Mouse (Mus musculus) ES-E14 (cell line): ENCODE results near the gene Pde4d. TPM values are rescaled to one million over a fixed set of nuclear protein-coding genes. Genes with fewer than 3 reads are reported as not detected.

Experiments
- DNase-seq: peaks from one replicate; pipeline ENCODE4 v3.0.0-alpha.2; 2013; ENCODE audit warnings: low read depth, low spot score
- H3K27ac ChIP-seq: 2 replicates; pipeline ENCODE4 v1.5.1; 2012; ENCODE audit warnings: low read depth, mild to moderate bottlenecking, low read length, moderate library complexity, mixed read lengths; ENCODE audit not compliant: poor library complexity, insufficient read depth, severe bottlenecking
- H3K36me3 ChIP-seq: 2 replicates; pipeline ENCODE4 v1.6.1; 2012; ENCODE audit warnings: mild to moderate bottlenecking, low read length, moderate library complexity, mixed read lengths; ENCODE audit not compliant: control insufficient read depth, poor library complexity, insufficient read depth, severe bottlenecking
- H3K4me1 ChIP-seq, 2 experiments: fragments of 150-350 bp in 1 of 2; sonication (generic) in 1 of 2; 2 replicates each; pipeline ENCODE4 v1.6.1; 2012; ENCODE audit warnings: low read length in 2 of 2, mild to moderate bottlenecking in 1 of 2, mixed read lengths in 1 of 2; ENCODE audit not compliant: control insufficient read depth in 2 of 2, insufficient read depth in 2 of 2, poor library complexity in 1 of 2
- H3K4me3 ChIP-seq, 2 experiments: fragments of 150-350 bp in 1 of 2; sonication (generic) in 1 of 2; 2 replicates each; pipeline ENCODE4 v1.5.1; 2012; ENCODE audit warnings: low read length in 2 of 2, low read depth in 1 of 2, mild to moderate bottlenecking in 1 of 2, mixed read lengths in 1 of 2; ENCODE audit not compliant: insufficient read depth in 1 of 2, poor library complexity in 1 of 2, severe bottlenecking in 1 of 2
- H3K9ac ChIP-seq: 2 replicates; pipeline ENCODE4 v1.6.1; 2012; ENCODE audit warnings: low read depth, mild to moderate bottlenecking, low read length, mixed read lengths; ENCODE audit not compliant: poor library complexity, insufficient read depth, severe bottlenecking
- H3K9me3 ChIP-seq: fragments of 150-350 bp; sonication (generic); 2 replicates; pipeline ENCODE4 v1.6.1; 2012; ENCODE audit warnings: low read depth, mild to moderate bottlenecking, low read length; ENCODE audit not compliant: control insufficient read depth, insufficient read depth
- CHD2 ChIP-seq: IDR thresholded peaks from 2 replicates; pipeline ENCODE4 v1.6.1; 2014; ENCODE audit warnings: mild to moderate bottlenecking, low read depth, low read length, inconsistent platforms
- HCFC1 ChIP-seq: IDR thresholded peaks from 2 replicates; pipeline ENCODE4 v1.6.1; 2012; ENCODE audit warnings: low read length, inconsistent platforms, borderline replicate concordance; ENCODE audit not compliant: insufficient read depth
- MAFK ChIP-seq: IDR thresholded peaks from 2 replicates; pipeline ENCODE4 v1.6.1; 2014; ENCODE audit warnings: mild to moderate bottlenecking, low read depth, low read length, inconsistent platforms; ENCODE audit not compliant: insufficient read depth
- ZC3H11A ChIP-seq: IDR thresholded peaks from 2 replicates; pipeline ENCODE4 v1.6.1; 2012; ENCODE audit warnings: low read depth, mild to moderate bottlenecking, inconsistent platforms, low read length, borderline replicate concordance
- ZNF384 ChIP-seq: IDR thresholded peaks from 2 replicates; pipeline ENCODE4 v1.6.1; 2012; ENCODE audit warnings: low read depth, low read length, inconsistent platforms
- in situ Hi-C, 2 experiments: fragments of 600-800 bp; cut with MboI; formaldehyde crosslinking; loops; one replicate each; pipeline ENCODE4 v1.15.1; 2025; ENCODE audit warnings: low sequenced_read_pairs in 2 of 2, inconsistent platforms in 1 of 2; ENCODE audit not compliant: unreplicated experiment in 2 of 2
- total RNA-seq: library from RNA; depleted of rRNA; stranded (reverse); fragments of 300-350 nt; gene quantifications from 2 replicates; pipeline ENCODE4 v1.2.3, GENCODE M21; 2012

Gene Pde4d
- total RNA-seq, 1 experiment = 10.4 TPM

DNA sequence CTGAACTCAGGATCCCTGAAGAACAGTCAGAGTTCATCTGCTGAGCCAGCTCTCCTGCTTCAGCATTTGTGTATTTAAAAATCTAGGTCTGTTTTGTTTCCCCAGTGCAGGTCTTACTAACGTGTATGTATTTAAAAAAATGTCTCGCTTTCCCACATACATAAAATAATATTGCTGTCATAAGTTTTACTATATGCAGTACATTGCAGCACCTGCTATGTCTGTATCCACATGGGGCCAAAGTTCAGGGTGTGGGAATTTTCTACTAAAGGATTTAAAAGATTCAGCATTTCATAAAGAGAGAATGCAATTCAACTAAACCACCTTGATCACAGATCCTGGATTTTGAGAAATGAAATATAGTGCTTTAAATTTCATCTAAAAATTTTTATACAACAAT is 646.9 kb downstream of the Pde4d start:
- no peak for DNase-seq
- TF ChIP-seq CHD2 (no peak), MAFK (no peak), HCFC1 (no peak), ZC3H11A (no peak), ZNF384 (no peak)
- Histone ChIP-seq H3K9me3 (no peaks in the 10 kb centered on the region), H3K4me1 (no peaks in the 10 kb centered on the region), H3K4me3 (no peak overlapping the region), H3K9ac (no peak overlapping the region), H3K27ac (no peak overlapping the region), H3K36me3 (no peaks in the 10 kb centered on the region)
- in situ Hi-C loops = no loop called here

DNA sequence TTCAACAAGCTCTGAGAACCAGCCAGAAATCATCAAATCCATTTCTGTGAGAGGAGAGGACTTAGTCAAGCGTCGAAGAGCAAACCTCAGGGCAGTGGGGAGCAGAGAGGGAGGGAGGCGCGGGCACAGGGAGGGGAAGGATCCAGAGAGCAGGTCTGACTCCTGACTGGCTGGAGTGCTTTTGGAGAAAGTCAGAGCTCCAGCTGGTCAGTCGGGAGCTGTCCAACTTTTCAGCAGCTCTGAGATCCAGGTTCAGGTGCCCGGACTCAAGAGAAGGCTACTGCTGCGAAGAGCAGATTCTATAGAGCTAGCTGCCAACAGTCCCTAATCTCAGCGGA is 666.2 kb downstream of the Pde4d start:
- Histone ChIP-seq H3K27ac (no peak overlapping the region), H3K9ac (no peak overlapping the region), H3K4me3 (peak overlapping the region; percentile 47 to 62), H3K9me3 (no peaks in the 10 kb centered on the region), H3K4me1 (0 out of 4 replicates have a peak, but pooled peaks cover 0 to 2% of the 10 kb centered on the region in 2 experiments), H3K36me3 (no peaks in the 10 kb centered on the region)
- DNase-seq = peak; percentile 51
- no peak for TF ChIP-seq ZC3H11A
- TF ChIP-seq MAFK = no peak
- TF ChIP-seq CHD2 = no peak
- TF ChIP-seq HCFC1 = no peak
- no peak for TF ChIP-seq ZNF384
- in situ Hi-C loops = no loop called here

DNA sequence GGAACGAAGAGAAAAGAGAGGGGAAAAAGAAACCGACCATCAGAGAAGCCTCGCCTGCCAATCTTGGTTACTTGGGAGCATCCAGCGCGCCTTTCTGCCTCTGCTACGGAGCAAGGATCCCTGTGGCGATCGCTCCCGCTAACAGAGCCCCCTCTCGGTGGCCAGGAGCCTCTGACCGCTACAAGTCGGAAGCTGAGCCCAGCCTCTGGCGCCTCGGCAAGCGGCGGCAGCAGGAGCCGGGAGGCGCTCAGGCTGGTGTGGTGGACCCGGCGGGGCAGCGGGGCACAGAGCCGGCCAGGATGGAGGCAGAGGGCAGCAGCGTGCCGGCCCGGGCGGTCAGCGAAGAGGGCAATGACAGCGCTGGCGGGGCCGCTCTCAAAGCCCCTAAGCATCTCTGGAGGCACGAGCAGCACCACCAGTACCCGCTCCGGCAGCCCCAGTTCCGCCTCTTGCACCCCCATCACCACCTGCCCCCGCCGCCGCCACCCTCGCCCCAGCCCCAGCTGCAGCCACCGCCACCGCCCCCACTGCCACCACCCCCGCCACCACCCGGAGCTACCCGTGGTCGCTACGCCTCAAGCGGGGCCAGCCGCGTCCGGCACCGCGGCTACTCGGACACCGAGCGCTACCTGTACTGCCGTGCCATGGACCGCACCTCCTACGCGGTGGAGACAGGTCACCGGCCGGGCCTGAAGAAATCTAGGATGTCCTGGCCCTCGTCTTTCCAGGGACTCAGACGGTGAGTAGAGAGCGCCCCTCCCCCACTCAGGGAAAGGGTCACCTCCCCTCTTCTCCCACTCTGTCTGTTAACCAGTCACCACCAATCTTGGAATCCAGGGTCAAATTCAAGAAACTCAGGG is 666.8 kb downstream of the Pde4d start:
- in situ Hi-C loops = no loop called here
- Histone ChIP-seq H3K36me3 (no peaks in the 10 kb centered on the region), H3K9me3 (no peaks in the 10 kb centered on the region), H3K9ac (no peak overlapping the region; the same call in 1 of the 2 replicates), H3K4me3 (peak overlapping the region; percentile 47 to 62), H3K27ac (no peak overlapping the region), H3K4me1 (0 out of 4 replicates have a peak, but pooled peaks cover 0 to 2% of the 10 kb centered on the region in 2 experiments)
- TF ChIP-seq ZNF384 (no peak), HCFC1 (no peak), CHD2 (no peak), ZC3H11A (no peak), MAFK (no peak)
- DNase-seq = no peak

DNA sequence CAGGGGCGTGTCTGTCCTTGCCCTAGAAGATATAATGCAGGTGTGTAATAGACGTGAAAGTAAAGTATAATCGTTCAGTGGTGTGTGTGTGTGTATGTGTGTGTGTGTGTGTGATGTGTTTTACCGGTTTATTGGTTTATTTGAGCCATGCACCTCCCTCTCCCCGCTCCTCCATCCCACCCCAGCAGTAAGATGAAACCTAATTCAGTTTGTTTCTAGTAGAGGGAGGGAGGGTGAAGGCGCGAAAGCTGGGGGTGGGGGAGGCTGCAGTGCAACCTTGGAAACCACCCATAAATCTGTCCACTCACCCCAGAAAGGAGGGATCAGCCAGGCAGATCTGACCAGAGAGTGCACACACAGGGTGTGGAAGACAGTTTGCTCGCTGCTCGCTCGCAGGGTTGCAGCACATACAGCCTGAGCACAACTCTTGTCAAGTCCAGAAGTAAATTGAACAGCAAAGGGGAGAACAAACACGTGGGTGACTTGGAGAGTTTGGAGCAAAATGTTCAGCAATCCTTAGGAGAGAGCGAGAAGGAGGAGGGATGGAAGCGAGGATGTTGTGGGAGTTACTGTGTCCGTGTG is 667.6 kb downstream of the Pde4d start:
- DNase-seq = no peak
- peak overlapping the region in 1 of 2 experiments; percentile 47; a peak in 1 of 4 replicates for H3K4me3 ChIP-seq

More for the DNA sequence above, 667.6 kb downstream of the Pde4d start:
- no peaks in the 10 kb centered on the region for H3K9me3 ChIP-seq
- no peak overlapping the region for H3K27ac ChIP-seq
- TF ChIP-seq ZNF384 (no peak), ZC3H11A (no peak)
- H3K36me3 ChIP-seq = no peaks in the 10 kb centered on the region
- H3K4me1 ChIP-seq = 0 out of 4 replicates have a peak, but pooled peaks cover 0 to 2% of the 10 kb centered on the region in 2 experiments
- in situ Hi-C loops = no loop called here
- H3K9ac ChIP-seq = no peak overlapping the region
